8 mouse cellular contexts compared by ENCODE assay signal in the genomic region with DNA sequence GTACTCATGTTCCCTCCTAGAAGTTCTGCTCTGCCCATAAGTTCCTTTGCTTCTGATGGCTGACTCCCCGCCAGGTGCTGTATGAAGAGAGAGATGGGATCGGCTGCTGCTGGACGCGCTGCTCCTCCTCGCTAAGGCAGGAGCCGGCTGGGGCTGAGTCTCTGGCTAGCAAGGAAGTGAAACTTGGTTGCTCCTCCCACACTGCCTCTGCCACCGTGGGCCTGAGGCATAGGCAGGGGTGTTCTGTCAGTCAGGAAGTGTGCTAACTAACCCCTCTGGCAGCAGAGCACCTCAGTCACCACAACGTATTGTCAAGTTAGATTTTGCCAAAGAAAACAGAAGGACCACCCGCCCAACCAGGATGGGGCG. TPM values are rescaled to one million over a fixed set of nuclear protein-coding genes. Genes with fewer than 3 reads are reported as not detected.
A peak's percentile ranks its signal among the peaks of the same experiment; 100 is the strongest.
DNase-seq lines count a peak whose midpoint lies in the region; ATAC-seq and TF ChIP-seq lines count a peak whose summit lies in the region.

Gene Dapp1, minus strand, starts transcription at position 164 of the 369 bp plus-strand sequence.

- peak within 1 kb of the TSS; percentile 79 for H3K27ac ChIP-seq in heart, embryonic 15.5 days
- peak within 1 kb of the TSS; percentile 86 for H3K27ac ChIP-seq in liver, postnatal 0 days (ENCODE audit: low read depth)
- H3K27ac ChIP-seq in neural tube, embryonic 11.5 days (ENCODE audit: low read depth, low read length) = no peak within 1 kb of the TSS
- H3K27ac ChIP-seq in testis, adult 2 months (ENCODE audit: control insufficient read depth, insufficient read depth, low read depth, low read length) = 0 out of 2 replicates have a peak within 1 kb of the TSS, but pooled peaks have one; percentile 34

- TF ChIP-seq POLR2A in testis, adult 2 months (IDR thresholded peaks at IDR 0.05; ENCODE audit: control insufficient read depth, low read depth, low read length) = peak; percentile 43; the same call in 1 of the 2 replicates

- peak within 1 kb of the TSS; percentile 87 for H3K4me2 ChIP-seq in heart, embryonic 15.5 days
- peak within 1 kb of the TSS; percentile 78 for H3K4me2 ChIP-seq in liver, postnatal 0 days (ENCODE audit: low read depth, low read length)
- peak within 1 kb of the TSS; percentile 30 for H3K4me2 ChIP-seq in neural tube, embryonic 11.5 days (ENCODE audit: low read depth)

- peaks cover 30% of the 10 kb centered on the region for H3K4me1 ChIP-seq in heart, embryonic 15.5 days (replicated peaks)
- H3K4me1 ChIP-seq in liver, postnatal 0 days (ENCODE audit: insufficient read depth) = peaks cover 36% of the 10 kb centered on the region
- peaks cover 7% of the 10 kb centered on the region; the same call in 1 of the 2 replicates for H3K4me1 ChIP-seq in neural tube, embryonic 11.5 days (ENCODE audit: control insufficient read depth, insufficient read depth, low read length)
- peaks cover 13% of the 10 kb centered on the region for H3K4me1 ChIP-seq in testis, adult 2 months (ENCODE audit: control insufficient read depth, insufficient read depth, low read length)

- H3K9ac ChIP-seq in heart, embryonic 15.5 days = peak within 1 kb of the TSS; percentile 72
- H3K9ac ChIP-seq in liver, postnatal 0 days (replicated peaks) = peak within 1 kb of the TSS; percentile 80
- H3K9ac ChIP-seq in neural tube, embryonic 11.5 days (ENCODE audit: low read length) = no peak within 1 kb of the TSS

- 10% methylated on average over 10 of the region's 10 CpGs for WGBS in heart, embryonic 15.5 days
- WGBS in liver, postnatal 0 days (ENCODE audit: insufficient replicate concordance) = 3% methylated on average over 10 of the region's 10 CpGs
- 19% methylated on average over 10 of the region's 10 CpGs for WGBS in neural tube, embryonic 11.5 days

- ATAC-seq in erythroid progenitor cell, adult 5-6 weeks (replicated peaks; ENCODE audit: low FRiP score, poor library complexity, severe bottlenecking) = peak; percentile 88
- ATAC-seq in heart, embryonic 15.5 days (replicated peaks; ENCODE audit: insufficient number of reproducible peaks, insufficient read depth, low FRiP score, low read depth) = peak; percentile 88
- ATAC-seq in liver, postnatal 0 days = peak; percentile 87
- ATAC-seq in neural tube, embryonic 11.5 days (ENCODE audit: insufficient read depth, low FRiP score, low TSS enrichment) = no peak

- H3K27me3 ChIP-seq in heart, embryonic 15.5 days = no peaks in the 10 kb centered on the region
- no peaks in the 10 kb centered on the region for H3K27me3 ChIP-seq in liver, postnatal 0 days (ENCODE audit: insufficient read depth, low read length)
- H3K27me3 ChIP-seq in neural tube, embryonic 11.5 days (ENCODE audit: control insufficient read depth, insufficient read depth, low read length) = no peaks in the 10 kb centered on the region
- no peaks in the 10 kb centered on the region for H3K27me3 ChIP-seq in testis, adult 2 months (ENCODE audit: control insufficient read depth, insufficient read depth, low read length)

- no peak for TF ChIP-seq EP300 in liver, postnatal 0 days (IDR thresholded peaks at IDR 0.05; ENCODE audit: low read depth)

- DNase-seq in right cerebral cortex, adult 18-20 months = peak; percentile 33
- DNase-seq in right cerebral cortex, postnatal 36 days (ENCODE audit: low spot score in 2 of 2) = no peak
- peak; percentile 75 for DNase-seq in kidney, postnatal 10 days
- peak; percentile 82 for DNase-seq in liver, postnatal 0 days
- peak; percentile 40 for DNase-seq in neural tube, embryonic 11.5 days (ENCODE audit: low spot score)

- H3K9me3 ChIP-seq in heart, embryonic 15.5 days (replicated peaks) = no peaks in the 10 kb centered on the region
- H3K9me3 ChIP-seq in liver, postnatal 0 days (ENCODE audit: low read length) = no peaks in the 10 kb centered on the region
- H3K9me3 ChIP-seq in neural tube, embryonic 11.5 days (ENCODE audit: control insufficient read depth, low read length) = no peaks in the 10 kb centered on the region

- H3K4me3 ChIP-seq in heart, embryonic 15.5 days = peak within 1 kb of the TSS; percentile 65
- H3K4me3 ChIP-seq in liver, postnatal 0 days (ENCODE audit: low read depth, low read length) = peak within 1 kb of the TSS; percentile 66
- peak within 1 kb of the TSS; percentile 15; the same call in 1 of the 2 replicates for H3K4me3 ChIP-seq in neural tube, embryonic 11.5 days (ENCODE audit: low read depth, low read length)
- H3K4me3 ChIP-seq in testis, adult 2 months (ENCODE audit: control insufficient read depth, low read depth, low read length) = peak within 1 kb of the TSS; percentile 72

- 0 out of 2 replicates have a peak, but pooled peaks have one; percentile 1 for TF ChIP-seq CTCF in liver, postnatal 0 days (IDR thresholded peaks at IDR 0.05; ENCODE audit: low read depth)
- TF ChIP-seq CTCF in testis, adult 2 months (IDR thresholded peaks at IDR 0.05; ENCODE audit: control insufficient read depth, insufficient read depth, insufficient replicate concordance, low read depth, low read length) = no peak

- H3K36me3 ChIP-seq in heart, embryonic 15.5 days = no peaks in the 10 kb centered on the region
- H3K36me3 ChIP-seq in liver, postnatal 0 days (replicated peaks; ENCODE audit: insufficient read depth, low read length) = no peaks in the 10 kb centered on the region
- no peaks in the 10 kb centered on the region for H3K36me3 ChIP-seq in neural tube, embryonic 11.5 days (ENCODE audit: control insufficient read depth, insufficient read depth, low read length)
- H3K36me3 ChIP-seq in testis, adult 2 months (ENCODE audit: control insufficient read depth, insufficient read depth, low read length) = no peaks in the 10 kb centered on the region

RNA-seq across cellular contexts. Expression of gene Dapp1, which starts in this region (rescaled TPM):
- 22.3 and 27.7 TPM in 2 replicates for total RNA-seq in erythroid progenitor cell, adult 5-6 weeks (2015; ENCODE audit: low replicate concordance)
- total RNA-seq in erythroid progenitor cell, adult 5-6 weeks (2017; ENCODE audit: low replicate concordance) = 26.3 TPM in 2 replicates
- polyA plus RNA-seq in heart, embryonic 15.5 days (2015; fragmentation: Nextera tagmentation; extraction: Ambion mirVana) = 18.4 TPM in 2 replicates
- 9.6 and 10.3 TPM in 2 replicates for polyA plus RNA-seq in liver, postnatal 0 days (2015; fragmentation: Nextera tagmentation; extraction: Ambion mirVana)
- polyA plus RNA-seq in neural tube, embryonic 11.5 days (2014; fragmentation: Nextera tagmentation; extraction: Ambion mirVana) = 1.6 and 2.6 TPM in 2 replicates
- polyA plus RNA-seq in testis, adult 2 months (2012; rRNA removed) = 24.9 and 26.6 TPM in 2 replicates

Comparison
In these comparisons a context has a peak if more than half of its experiments do, and no peak if none do; other contexts are left out.
1. DNase-seq: peak in right cerebral cortex, adult 18-20 months (single experiment), kidney, postnatal 10 days (single experiment), liver, postnatal 0 days (single experiment) and neural tube, embryonic 11.5 days (single experiment); none in right cerebral cortex, postnatal 36 days (0 of 2).
2. H3K4me2 ChIP-seq: peak in every context shown above with its lines; median percentile 87 in heart, embryonic 15.5 days; 78 in liver, postnatal 0 days; 30 in neural tube, embryonic 11.5 days.
3. H3K4me3 ChIP-seq: peak in every context shown above with its lines; median percentile 72 in testis, adult 2 months; 66 in liver, postnatal 0 days; 65 in heart, embryonic 15.5 days; 15 in neural tube, embryonic 11.5 days.